Mouse (Mus musculus) hindbrain, postnatal 0 days (tissue): Measurements from ENCODE around the gene Wsb1. TPM values are rescaled to one million over a fixed set of nuclear protein-coding genes. Genes with fewer than 3 reads are reported as not detected.

Experiments
- ATAC-seq: fragments of 200-750 bp; cut with Nextera tagmentation; 2 replicates; pipeline ENCODE4 v1.8.0; 2017; ENCODE audit warnings: mild to moderate bottlenecking, moderate TSS enrichment, moderate library complexity
- DNase-seq: peaks from one replicate; pipeline ENCODE4 v3.0.0-alpha.2; 2015; ENCODE audit warnings: low spot score
- H3K27ac ChIP-seq: fragments of 300-500 bp; sonication (generic); 2 replicates; pipeline ENCODE4 v1.5.1; 2014; ENCODE audit warnings: mild to moderate bottlenecking
- H3K27me3 ChIP-seq: fragments of 300-500 bp; sonication (generic); 2 replicates; pipeline ENCODE4 v1.6.1; 2014; ENCODE audit warnings: low read length, mixed read lengths; ENCODE audit not compliant: insufficient read depth
- H3K36me3 ChIP-seq: fragments of 300-500 bp; sonication (generic); 2 replicates; pipeline ENCODE4 v1.6.1; 2014; ENCODE audit warnings: low read length, mixed read lengths; ENCODE audit not compliant: insufficient read depth
- H3K4me1 ChIP-seq: fragments of 300-500 bp; sonication (generic); 2 replicates; pipeline ENCODE4 v1.6.1; 2014; ENCODE audit warnings: antibody characterized with exemption, low read length, mixed read lengths; ENCODE audit not compliant: insufficient read depth
- H3K4me2 ChIP-seq: fragments of 300-500 bp; sonication (generic); 2 replicates; pipeline ENCODE4 v1.6.1; 2014; ENCODE audit warnings: low read depth, mild to moderate bottlenecking, low read length, moderate library complexity, mixed read lengths
- H3K4me3 ChIP-seq: fragments of 300-500 bp; sonication (generic); 2 replicates; pipeline ENCODE4 v1.5.1; 2014; ENCODE audit warnings: low read length
- H3K9ac ChIP-seq: fragments of 300-500 bp; sonication (generic); replicated peaks from 2 replicates; pipeline ENCODE4 v1.6.1; 2014; ENCODE audit warnings: mild to moderate bottlenecking, low read length, moderate library complexity, mixed read lengths
- H3K9me3 ChIP-seq: fragments of 300-500 bp; sonication (generic); 2 replicates; pipeline ENCODE4 v1.6.1; 2016; ENCODE audit warnings: low read length, mixed read lengths
- CTCF ChIP-seq: IDR thresholded peaks from 2 replicates; pipeline ENCODE4 v1.5.1; 2016; ENCODE audit warnings: antibody characterized with exemption, control low read depth, low read depth
- WGBS: fragments of 180-500 bp; shearing (Covaris S2); extraction: QIAGEN DNeasy Blood & Tissue Kit; methylation state at CpG from one replicate; pipeline ENCODE4 v1.1.7; 2014; 5-methylcytosine and 5-hydroxymethylcytosine counted together
- polyA plus RNA-seq: library from polyadenylated mRNA; unstranded; fragments of >200 nt; fragmentation: Nextera tagmentation; extraction: Ambion mirVana; gene quantifications from 2 replicates; pipeline ENCODE4 v1.2.1, GENCODE M21; 2015
- total RNA-seq: library from RNA; depleted of rRNA; stranded (reverse); fragments of >200 nt; gene quantifications from 2 replicates; pipeline ENCODE4 v1.2.3, GENCODE M21; 2014

Wsb1 gene
- total and polyA plus RNA-seq, 2 experiments from 2014 or later = 202 to 216 TPM

DNA sequence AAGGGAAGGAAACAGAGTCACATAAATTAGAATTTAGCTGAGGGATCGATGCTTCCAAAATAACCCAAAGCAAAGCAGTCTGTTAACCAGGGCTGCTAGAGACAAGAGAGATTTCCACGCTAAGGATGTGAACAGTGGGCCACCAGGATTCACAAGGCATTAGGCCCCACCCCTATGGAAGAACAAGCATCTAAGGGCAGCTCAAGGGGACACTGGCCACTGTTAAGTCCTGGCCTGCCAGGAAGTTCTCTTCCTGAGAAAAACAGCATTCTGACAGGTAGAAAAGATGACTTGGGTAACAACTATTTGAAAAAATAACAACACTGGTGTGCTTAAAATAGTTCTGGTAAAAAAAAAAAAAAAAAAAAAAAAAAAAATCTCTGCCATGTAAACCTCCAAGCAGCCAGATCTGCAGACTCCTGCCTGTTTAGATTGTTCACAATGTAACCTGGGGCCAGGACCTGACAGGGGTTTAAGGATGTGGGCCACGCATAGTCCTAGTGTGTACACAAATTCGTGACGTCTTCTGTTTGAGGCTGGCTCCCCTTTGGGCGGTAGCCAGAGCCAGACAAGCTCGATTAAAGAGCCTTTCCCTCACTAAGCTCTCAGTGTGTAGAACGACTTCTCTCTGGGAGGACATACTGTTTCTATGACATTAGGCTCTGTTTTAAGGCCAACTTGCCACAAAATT, 35.4 kb downstream of the Wsb1 start:
- Histone ChIP-seq H3K4me2 (no peak overlapping the region), H3K4me3 (no peak overlapping the region), H3K27me3 (no peaks in the 10 kb centered on the region), H3K9ac (no peak overlapping the region), H3K36me3 (no peaks in the 10 kb centered on the region), H3K4me1 (no peaks in the 10 kb centered on the region), H3K27ac (no peak overlapping the region), H3K9me3 (no peaks in the 10 kb centered on the region)
- no peak for TF ChIP-seq CTCF
- ATAC-seq (no peak), DNase-seq (no peak)
- 76% methylated on average over 8 of the region's 8 CpGs for WGBS

DNA sequence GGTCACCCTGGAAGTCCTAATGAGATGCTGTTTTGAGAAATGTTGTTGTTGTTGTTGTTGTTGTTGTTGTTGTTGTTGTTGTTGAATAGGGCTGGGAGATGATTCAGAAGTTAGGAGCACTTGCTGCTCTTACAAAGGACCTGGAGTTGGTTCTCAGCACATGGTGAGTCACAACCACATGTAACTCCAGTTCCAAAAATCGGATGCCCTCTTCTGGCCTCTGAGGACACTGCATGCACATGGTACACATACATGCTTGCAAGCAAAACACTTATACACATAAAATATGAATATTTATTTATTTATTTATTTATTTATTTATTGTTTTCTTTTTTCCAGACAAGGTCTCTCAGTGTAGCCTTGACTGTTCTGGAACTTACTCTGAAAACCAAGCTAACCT, 36.4 kb downstream of the Wsb1 start:
- H3K27ac ChIP-seq = no peak overlapping the region
- no peaks in the 10 kb centered on the region for H3K36me3 ChIP-seq
- 96% methylated on average over 1 of the region's 1 CpGs for WGBS
- no peak overlapping the region for H3K4me3 ChIP-seq
- no peak for DNase-seq
- TF ChIP-seq CTCF = peak; percentile 4; the same call in 1 of the 2 replicates
- no peak for ATAC-seq
- H3K4me1 ChIP-seq = no peaks in the 10 kb centered on the region
- no peak overlapping the region for H3K4me2 ChIP-seq
- no peaks in the 10 kb centered on the region for H3K9me3 ChIP-seq
- no peaks in the 10 kb centered on the region for H3K27me3 ChIP-seq
- H3K9ac ChIP-seq = no peak overlapping the region

DNA sequence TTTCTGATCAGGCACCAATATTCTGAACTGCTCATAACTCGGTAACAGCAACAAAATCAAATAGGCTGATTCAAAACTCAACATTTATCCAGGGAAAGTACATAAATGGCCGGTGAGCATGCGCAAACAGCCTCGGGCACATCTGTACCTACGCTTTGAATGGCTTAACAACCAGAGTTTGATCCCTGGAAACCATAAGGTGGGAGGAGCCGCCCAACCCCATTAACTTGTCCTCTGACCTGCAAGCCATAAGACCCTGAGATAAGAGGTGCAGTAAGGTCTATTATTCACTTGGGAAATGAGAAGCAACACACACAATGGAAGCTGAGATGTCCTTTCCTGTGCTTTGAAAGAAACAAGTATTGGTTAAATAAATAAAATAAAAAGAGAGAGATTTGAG, 37.3 kb downstream of the Wsb1 start:
- no peak overlapping the region for H3K9ac ChIP-seq
- TF ChIP-seq CTCF = no peak
- no peak overlapping the region for H3K4me3 ChIP-seq
- ATAC-seq (no peak), DNase-seq (no peak)
- no peak overlapping the region for H3K27ac ChIP-seq
- H3K9me3 ChIP-seq = no peaks in the 10 kb centered on the region
- 83% methylated on average over 6 of the region's 6 CpGs for WGBS
- H3K4me2 ChIP-seq = no peak overlapping the region
- H3K27me3 ChIP-seq = no peaks in the 10 kb centered on the region
- H3K4me1 ChIP-seq = no peaks in the 10 kb centered on the region
- no peaks in the 10 kb centered on the region for H3K36me3 ChIP-seq

DNA sequence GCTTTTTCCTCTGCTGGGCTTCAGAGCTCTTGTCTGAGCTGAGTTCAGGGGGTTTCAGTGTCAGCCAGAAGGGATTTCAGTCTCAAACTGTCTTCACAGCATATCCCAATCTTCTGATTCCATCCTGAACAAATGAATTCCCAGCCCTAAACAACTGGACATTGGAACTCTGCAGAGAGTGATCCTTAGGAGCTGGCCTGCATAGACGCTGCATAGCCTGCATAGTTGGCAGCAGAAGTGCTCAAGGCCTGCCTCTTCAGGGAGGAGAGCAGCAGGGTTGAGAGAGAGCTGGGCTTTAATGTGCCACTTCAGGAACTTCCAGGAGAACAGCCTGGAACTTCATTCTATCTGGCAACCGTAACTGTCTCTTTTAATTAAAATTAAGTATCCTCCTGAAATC, 38.9 kb downstream of the Wsb1 start:
- H3K4me2 ChIP-seq = no peak overlapping the region
- TF ChIP-seq CTCF = no peak
- H3K27me3 ChIP-seq = no peaks in the 10 kb centered on the region
- H3K4me3 ChIP-seq = no peak overlapping the region
- no peak for ATAC-seq
- no peaks in the 10 kb centered on the region for H3K9me3 ChIP-seq
- no peak overlapping the region for H3K9ac ChIP-seq
- no peaks in the 10 kb centered on the region for H3K36me3 ChIP-seq
- no peak overlapping the region for H3K27ac ChIP-seq
- 81% methylated on average over 2 of the region's 2 CpGs for WGBS
- DNase-seq = no peak
- H3K4me1 ChIP-seq = no peaks in the 10 kb centered on the region

DNA sequence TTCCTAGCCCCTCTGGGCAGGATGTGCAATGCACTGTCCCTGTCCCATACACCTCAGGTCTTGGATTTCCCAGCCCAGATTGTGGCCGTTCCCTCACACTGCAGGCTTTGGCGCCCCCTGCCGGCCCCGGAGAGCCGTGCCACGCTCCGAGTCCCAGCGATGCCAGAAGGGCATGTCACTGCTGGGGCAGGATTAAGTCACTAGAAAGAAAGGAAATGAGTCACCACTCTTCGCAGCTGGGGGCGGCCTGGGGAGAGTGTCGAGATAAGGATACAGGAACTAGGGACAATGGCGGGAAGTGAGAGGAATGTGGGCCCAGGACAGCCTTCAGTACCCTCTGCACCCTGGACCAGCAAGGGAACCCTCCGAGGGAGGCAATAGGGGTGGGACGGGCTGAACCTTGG, 40.5 kb downstream of the Wsb1 start:
- DNase-seq = peak; percentile 87
- WGBS = 11% methylated on average over 14 of the region's 14 CpGs
- Histone ChIP-seq H3K9ac (no peak overlapping the region), H3K4me1 (no peaks in the 10 kb centered on the region), H3K9me3 (no peaks in the 10 kb centered on the region), H3K36me3 (no peaks in the 10 kb centered on the region), H3K4me2 (no peak overlapping the region), H3K4me3 (no peak overlapping the region), H3K27me3 (no peaks in the 10 kb centered on the region), H3K27ac (no peak overlapping the region)
- peak; percentile 90 for ATAC-seq
- TF ChIP-seq CTCF = peak; percentile 99

DNA sequence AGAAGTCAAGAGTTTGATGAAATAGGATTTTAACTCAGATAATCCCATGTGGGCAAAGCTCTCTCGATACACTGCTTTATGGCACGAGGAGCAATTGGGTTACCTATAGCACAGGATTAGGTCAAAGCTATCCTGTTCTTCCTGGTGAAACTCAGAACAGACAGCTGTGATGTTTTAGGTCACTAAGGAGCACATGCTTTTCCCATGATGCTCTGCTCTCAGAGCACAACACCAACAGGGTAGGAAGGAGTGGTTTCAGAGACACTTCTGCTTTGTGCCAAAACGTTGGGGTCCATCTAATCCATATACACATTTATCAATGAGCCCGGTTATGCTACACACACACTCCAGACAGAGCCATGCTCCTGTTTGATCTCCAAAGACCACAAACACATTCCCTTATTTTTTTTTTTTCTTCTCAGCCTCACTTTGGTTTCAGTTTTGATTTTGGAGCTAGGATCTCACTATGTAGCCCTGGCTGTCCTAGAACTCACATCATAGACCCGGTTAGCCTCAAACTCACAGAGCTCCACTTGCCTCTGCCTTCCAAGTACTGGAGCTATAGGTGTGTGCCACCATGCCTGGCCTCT, 44.5 kb downstream of the Wsb1 start:
- Histone ChIP-seq H3K9me3 (no peaks in the 10 kb centered on the region), H3K4me3 (no peak overlapping the region), H3K9ac (no peak overlapping the region), H3K36me3 (no peaks in the 10 kb centered on the region), H3K27ac (no peak overlapping the region), H3K4me2 (no peak overlapping the region), H3K27me3 (no peaks in the 10 kb centered on the region), H3K4me1 (no peaks in the 10 kb centered on the region)
- ATAC-seq = no peak
- DNase-seq = no peak
- no peak for TF ChIP-seq CTCF
- WGBS = 83% methylated on average over 5 of the region's 5 CpGs

DNA sequence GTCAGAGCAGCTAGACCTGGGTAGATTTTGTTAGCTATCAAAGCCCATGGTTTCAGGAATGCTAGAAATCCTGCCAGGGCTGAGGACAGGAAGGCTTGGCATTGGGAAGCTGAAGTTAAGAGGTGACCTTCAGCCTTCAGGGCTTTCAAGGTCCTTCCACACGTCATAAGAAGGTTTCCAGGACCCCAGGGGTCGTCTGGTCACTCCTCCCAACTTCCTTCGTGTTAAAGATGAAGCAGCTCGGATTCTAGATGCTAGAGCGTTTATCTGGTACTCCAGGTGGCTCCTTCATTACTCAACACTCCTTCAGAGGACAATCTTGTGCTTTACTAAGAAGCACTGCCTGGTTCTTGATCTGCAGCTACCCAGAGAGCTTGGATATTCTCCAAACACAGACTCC, 45.4 kb downstream of the Wsb1 start:
- DNase-seq (no peak), ATAC-seq (no peak)
- Histone ChIP-seq H3K36me3 (no peaks in the 10 kb centered on the region), H3K4me3 (no peak overlapping the region), H3K4me1 (no peaks in the 10 kb centered on the region), H3K4me2 (no peak overlapping the region), H3K9ac (no peak overlapping the region), H3K27ac (no peak overlapping the region), H3K27me3 (no peaks in the 10 kb centered on the region), H3K9me3 (no peaks in the 10 kb centered on the region)
- WGBS = 59% methylated on average over 5 of the region's 5 CpGs
- TF ChIP-seq CTCF = no peak
